Mouse (Mus musculus): ENCODE results near the gene Gm28919.
"Not testable (repeated sequence)": the region's sequence is repeated elsewhere in the genome, so short reads cannot be mapped to it uniquely, and the experiment has no call there.

Gene Gm28919

GRCm38 (mm10) chrY:6583246-6583645 is at the start of gene Gm28919:
Gene Gm28919, plus strand, starts transcription at chrY:6583546.
- not testable (repeated sequence) for DNase-seq (ENCODE audit: extremely low spot score)
